Mouse (Mus musculus) liver, adult (tissue): ENCODE results near the gene Mrpl10.

ENCODE experiments used
- GATA4 ChIP-seq: IDR thresholded peaks from 2 replicates; pipeline ENCODE4 v1.6.1; 2014; ENCODE audit warnings: mild to moderate bottlenecking, low read length; ENCODE audit not compliant: insufficient replicate concordance

Mrpl10 gene

DNA sequence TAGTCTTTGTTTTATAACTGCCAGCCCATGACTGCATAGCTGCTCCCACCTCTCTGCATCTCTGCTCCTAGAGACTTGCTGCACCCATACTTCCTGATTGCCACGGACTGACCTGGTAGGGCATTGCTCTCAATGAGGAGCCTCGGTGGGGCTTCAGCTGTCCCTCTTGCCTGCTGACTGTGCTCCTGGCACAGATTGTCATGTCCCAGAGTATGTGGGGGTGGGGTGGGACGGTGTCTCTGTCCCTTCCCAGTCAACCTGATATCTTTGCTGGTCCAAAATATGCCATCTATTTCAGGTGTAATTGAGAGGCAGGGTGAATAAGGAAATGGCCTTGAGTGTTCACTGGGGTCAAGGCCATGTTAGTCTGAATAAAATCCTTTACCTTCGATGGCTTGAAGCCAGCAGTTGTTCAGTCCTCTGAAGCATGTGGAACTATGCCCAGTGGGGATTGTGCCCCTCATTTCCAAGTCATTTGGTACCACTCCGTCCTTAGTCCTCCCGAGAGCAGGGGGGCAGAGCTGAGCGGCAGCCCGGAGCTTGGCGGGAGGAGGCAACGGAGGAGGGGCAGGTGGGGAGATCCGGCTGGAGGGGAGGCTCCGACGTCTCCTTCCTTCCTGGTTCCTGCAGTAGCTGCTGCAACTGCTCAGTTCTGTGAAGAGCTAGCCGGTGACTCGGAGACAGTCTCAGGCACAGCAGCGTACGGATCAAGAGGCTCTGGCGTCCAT lies 9.0 kb downstream of the Mrpl10 start, which contains the start of gene Osbpl7:
Gene Osbpl7 (plus strand): TSS at position 413 of the 728 bp plus-strand sequence.
- TF ChIP-seq GATA4: no peak

DNA sequence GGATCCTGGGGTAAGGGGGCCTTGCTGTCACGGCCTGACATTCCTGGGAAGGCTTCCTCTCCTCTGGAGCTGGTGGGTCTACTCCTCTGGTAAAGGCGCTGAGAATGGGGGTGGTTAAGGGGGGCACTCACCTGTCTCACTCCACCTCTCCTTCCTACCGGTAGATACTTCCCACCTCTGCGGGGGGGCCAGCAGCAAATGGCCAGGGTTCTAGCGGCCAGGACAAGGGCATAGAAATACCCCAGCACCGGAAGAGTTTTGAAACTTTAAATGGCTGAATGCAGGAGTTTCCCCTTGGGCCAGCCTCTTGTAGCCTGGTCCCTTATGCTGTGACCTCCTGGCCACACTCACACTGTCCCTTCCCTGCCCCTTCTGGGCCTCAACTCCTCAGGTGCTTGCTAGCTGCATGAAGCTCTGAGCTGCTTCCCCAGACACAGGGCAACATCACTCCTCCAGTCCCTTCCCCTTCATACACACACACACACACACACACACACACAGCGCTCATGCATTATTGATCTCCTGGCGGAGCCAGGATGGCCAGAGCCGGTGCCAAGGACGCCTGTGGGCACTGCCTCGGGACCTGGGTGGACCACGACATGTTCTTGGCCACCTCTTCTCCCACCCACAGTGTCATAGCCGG lies 9.7 kb downstream of the Mrpl10 start:
- no peak for TF ChIP-seq GATA4

DNA sequence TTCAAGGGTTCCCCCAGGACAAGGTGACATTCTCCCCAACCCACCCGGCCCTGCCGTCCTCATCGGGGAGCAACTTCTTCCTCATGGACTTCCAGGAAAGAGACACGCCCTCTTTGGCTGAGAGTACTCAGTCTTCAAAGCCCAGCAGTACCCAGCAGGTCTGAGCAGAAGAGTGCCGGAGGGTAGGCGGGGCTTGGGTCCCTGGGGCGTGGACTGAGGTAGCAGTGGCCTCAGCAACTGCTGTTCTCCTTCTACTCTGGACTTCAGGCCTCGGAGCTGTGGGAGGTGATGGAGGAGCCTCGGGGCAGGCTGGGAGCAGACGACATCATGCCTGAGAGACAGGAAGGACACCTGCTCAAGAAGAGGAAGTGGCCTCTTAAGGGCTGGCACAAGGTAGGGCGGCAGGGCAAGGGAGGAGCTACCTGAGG lies 10.9 kb downstream of the Mrpl10 start:
- no peak for TF ChIP-seq GATA4

DNA sequence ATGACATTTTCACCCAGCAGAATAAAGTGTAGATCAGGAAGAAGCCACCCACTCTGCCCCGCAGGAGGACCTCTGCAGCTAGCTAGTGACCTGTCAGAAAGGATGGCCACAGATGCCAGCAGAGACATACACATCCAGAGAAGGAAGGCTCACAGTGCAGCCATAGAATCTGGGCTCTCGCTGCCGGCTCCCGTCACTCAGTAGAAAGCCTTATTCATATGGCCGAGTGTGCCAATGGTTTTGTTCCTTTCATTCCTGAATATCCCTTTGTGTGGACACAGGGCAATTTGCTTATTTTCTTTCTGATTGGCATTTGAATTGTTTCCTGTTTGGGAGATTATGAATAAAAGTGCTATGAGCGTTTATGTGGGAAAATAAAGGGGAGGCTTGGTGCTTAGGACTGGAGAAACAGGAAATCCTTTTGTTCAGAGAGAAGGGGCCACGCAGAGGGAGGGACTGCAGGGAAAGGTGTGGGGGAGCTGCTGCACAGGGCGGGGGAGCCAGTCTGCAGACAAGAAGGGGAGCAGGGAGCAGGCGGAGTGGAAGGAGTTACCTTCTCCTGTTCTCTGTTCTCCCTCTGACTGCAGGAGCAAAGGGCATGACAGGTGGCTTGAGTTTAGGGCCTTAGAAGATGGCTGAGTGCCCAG lies 22.0 kb downstream of the Mrpl10 start:
- no peak for TF ChIP-seq GATA4

DNA sequence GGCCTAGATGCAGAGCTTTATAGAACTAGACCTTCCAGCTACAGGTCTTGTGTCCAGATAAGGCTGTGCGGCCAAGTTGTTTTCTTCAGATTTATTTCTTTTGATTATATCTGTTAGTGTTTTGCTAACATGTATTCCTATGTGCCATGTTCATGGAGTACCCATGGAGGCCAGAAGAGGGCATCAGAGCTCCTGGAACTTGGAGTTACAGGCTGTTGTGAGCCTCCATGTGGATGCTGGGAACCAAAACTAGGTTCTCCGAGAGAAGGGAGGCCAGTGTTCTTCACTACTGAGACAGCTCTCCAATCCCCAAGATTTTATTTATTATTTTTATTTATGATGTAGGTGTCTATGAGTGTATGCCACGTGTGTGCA lies 22.5 kb downstream of the Mrpl10 start:
- no peak for TF ChIP-seq GATA4

DNA sequence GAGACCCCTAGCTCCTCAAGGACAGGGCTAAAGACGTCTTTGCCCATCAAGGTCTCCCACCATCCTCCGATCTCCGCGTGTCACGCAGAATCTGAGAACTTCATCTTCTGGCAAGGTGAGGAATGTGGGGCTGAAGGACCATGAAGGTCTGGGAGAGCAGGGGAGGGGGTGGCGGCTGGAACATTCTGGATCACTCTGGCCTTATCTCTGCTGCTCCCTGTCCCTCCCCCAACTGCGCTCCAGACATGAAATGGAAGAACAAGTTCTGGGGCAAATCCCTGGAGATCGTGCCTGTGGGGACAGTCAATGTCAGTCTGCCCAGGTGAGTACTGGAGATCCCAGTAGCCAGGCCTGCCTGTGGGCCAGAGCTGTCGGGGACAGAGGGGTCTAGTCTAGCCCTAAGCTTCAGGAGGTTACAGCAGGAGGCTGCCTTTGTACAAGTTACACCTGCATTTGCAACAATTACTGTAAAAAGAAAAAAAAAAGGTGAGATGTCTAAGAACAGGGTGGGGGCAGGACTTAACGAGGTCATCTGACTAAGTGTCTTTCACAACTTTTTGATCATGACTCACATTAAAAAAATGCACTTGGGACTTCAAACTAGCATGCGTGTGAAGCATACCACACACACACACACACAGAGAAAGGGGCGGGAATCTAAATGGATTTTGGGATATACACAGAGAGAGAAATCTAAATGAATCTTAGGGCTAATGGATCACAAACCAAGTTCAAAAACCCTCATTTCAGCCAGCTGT lies 24.4 kb downstream of the Mrpl10 start:
- TF ChIP-seq GATA4: no peak

DNA sequence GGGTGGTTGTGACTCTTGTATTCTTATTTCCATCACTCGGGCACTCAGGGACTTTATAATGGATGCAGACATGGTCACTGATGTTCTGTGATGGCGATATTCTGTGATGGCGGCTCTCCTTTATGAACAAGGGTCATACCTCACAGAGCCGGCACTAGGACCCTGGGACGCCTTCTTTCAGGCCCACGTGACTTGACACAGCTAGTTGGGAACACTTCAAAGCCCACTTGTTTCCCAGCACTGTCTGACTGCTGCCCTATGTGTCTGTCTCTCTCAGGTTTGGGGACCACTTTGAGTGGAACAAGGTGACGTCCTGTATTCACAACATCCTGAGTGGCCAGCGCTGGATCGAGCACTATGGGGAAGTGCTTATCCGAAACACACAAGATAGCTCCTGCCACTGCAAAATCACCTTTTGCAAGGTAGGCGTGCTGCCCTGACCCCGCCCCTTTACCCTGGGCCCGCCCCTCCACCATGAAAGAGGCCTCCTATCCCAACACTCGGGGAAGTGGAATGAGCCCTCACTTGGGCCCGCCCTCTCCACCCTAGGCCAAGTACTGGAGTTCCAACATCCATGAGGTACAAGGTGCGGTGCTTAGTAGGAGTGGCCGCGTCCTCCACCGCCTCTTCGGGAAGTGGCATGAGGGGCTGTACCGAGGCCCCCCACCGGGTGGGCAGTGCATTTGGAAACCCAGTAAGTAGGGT lies 25.4 kb downstream of the Mrpl10 start:
- no peak for TF ChIP-seq GATA4

DNA sequence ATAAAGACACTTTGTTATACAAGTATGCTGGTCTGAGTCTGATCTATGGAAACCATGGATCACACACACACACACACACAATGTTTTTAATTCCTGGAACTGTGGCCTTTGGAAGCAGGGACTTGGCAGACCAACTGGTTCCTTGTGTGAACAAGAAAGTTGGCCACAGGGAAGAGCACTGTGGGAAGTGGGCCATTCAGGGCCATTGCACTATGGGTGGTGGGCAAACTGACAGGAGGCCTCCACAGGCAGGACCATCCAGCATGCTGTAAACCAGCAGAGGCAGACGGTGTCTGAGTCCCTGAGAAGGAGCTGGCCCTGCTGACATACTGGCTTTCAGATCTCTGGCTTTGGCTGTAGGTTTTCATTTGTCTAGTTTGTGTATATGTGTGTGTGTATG lies 28.0 kb downstream of the Mrpl10 start:
- TF ChIP-seq GATA4: no peak

DNA sequence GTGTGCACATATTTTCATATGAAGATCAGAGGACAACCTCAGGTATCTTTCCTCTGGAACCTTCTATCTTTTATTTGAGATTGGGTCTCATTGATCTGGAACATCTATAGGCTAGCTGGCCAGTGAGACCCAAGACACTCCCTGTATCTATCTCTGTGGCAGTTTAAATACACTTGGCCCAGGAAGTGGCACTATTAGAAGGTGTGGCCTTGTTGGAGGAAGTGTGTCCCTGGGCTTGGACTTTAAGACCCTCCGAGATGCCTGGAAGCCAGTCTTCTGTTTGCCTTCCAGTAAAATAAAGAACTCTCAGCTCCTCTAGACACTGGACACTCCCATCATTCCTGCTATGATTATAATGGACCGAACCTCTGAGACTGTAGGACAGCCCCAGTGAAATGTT lies 28.4 kb downstream of the Mrpl10 start:
- no peak for TF ChIP-seq GATA4

DNA sequence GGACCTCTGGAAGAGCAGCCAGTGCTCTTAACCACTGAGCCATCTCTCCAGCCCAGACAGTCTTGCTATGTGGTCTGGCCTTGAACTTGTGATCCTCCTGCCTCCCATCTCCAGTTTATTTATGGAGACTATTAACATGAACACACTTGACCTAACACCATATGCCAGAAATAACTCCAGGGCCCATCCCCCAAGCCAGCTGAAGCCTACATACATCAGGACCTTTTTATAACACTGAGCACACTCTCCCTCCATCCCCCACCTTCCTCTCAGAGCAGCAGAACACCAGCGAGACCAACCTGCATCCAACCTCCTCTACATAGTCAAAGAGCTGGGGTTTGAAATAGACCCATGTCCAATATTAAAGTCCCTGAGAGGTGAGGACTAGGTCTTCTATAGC lies 29.8 kb downstream of the Mrpl10 start:
- TF ChIP-seq GATA4: no peak

DNA sequence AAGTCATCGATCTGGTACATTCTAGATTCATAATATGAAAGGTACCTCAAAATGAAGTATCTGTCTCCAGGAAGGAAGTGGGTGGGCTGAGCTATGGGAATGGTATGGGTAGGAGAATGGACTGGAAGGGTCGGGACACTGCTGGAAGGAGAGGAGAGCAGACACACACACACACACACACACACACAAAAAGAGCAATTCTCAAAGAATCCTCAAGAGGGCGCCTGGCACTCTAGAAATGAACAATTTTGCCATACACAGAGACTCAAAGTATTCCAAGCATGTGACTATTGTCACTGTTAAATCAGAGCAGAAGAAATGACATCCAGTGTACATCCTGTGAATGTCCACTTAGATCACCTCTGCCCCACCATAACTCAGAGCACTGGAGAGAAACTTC lies 31.2 kb downstream of the Mrpl10 start:
- TF ChIP-seq GATA4: no peak

DNA sequence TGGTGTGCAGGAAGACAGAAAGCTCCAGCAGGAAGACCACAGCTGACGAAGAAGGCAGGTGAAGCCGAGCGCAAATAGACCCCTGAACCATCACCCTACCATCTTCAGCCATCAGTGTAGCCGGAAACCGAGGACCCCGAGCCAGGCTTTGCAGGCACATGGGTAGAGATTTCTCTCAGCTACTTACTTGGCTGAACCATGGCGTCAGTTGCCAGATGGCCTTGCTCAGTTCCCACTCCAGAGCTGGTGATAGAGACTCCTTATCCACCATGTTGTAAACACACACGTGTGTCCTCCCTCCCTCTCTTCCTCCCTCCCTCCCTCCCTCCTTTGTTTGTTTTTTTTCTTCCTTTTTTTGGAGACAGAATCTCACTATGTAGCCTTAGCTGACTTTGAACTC lies 32.9 kb downstream of the Mrpl10 start:
- no peak for TF ChIP-seq GATA4

DNA sequence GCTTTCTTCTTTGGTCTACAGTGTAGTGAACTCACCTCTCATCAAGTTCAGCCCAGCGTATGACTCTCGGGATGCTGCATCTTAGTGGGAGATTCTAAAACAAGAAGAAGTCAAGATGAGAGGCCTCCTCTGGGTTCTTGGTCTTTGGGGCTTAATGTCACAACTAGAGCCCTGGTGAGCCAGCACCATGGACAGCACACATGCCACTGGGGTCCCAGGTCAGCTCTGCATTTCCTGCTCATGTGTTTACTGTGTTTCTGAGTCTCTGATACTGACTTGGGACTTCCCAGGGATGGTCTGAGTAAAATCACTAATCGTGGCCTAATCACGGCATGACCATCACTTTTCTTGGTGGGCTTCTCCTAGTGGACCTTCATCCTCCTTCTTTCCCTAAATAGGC lies 37.4 kb downstream of the Mrpl10 start:
- TF ChIP-seq GATA4: no peak

DNA sequence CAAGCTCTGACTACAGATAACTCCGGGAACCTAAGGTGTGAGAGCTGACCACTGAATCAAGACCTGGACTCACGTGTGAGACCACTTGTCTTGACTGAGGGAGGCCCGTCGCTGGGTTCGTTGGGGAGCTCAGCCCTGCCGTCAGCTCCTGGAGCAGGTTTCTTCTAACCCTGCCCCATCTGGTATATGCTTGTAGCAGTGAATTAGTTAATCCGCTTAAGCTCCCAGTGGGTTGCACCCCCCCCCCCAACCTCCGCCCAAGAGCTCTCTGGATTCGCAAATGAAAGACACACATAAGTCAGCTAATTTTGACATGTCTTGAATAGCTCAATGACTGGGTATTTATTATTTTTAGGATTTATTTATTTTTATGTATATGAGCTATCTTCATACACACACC lies 38.9 kb downstream of the Mrpl10 start:
- TF ChIP-seq GATA4: no peak

DNA sequence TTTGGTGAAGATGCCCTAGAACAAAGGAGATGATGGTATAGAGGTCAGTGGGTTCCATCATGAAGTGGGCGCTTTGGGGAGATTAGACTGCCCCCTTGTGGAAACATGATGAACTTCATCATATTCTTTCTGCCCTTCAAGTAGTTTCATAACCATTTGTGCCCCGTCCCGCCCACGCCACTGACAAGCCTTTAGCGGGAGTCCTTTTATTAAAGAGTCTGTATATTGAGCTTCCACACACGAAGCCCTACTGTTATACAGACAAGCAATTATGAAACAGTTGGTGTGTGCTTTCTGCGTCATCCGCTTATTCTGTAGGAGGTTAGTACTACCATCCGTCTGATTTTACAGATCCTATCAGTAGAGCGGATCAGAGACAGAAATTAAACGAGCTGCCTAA lies 41.6 kb downstream of the Mrpl10 start:
- TF ChIP-seq GATA4: no peak
